Mouse (Mus musculus) midbrain, embryonic 10.5 days (tissue): ENCODE results near the gene Usf1. TPM values are rescaled to one million over a fixed set of nuclear protein-coding genes. Genes with fewer than 3 reads are reported as not detected.

ENCODE experiments used
- DNase-seq: peaks from one replicate; pipeline ENCODE4 v3.0.0-alpha.2; 2017; ENCODE audit warnings: low spot score
- H3K27ac ChIP-seq: fragments of 300-500 bp; sonication (generic); replicated peaks from 2 replicates; pipeline ENCODE4 v1.5.1; 2016; ENCODE audit warnings: mild to moderate bottlenecking
- H3K27me3 ChIP-seq: fragments of 300-500 bp; sonication (generic); 2 replicates; pipeline ENCODE4 v1.6.1; 2016; ENCODE audit warnings: low read depth, mild to moderate bottlenecking; ENCODE audit not compliant: poor library complexity, severe bottlenecking
- H3K36me3 ChIP-seq: fragments of 300-500 bp; sonication (generic); 2 replicates; pipeline ENCODE4 v1.6.1; 2016; ENCODE audit warnings: mild to moderate bottlenecking, moderate library complexity
- H3K4me1 ChIP-seq: fragments of 300-500 bp; sonication (generic); 2 replicates; pipeline ENCODE4 v1.6.1; 2016
- H3K4me3 ChIP-seq: fragments of 300-500 bp; sonication (generic); 2 replicates; pipeline ENCODE4 v1.5.1; 2016; ENCODE audit warnings: mild to moderate bottlenecking, moderate library complexity
- H3K9me3 ChIP-seq: fragments of 300-500 bp; sonication (generic); replicated peaks from 2 replicates; pipeline ENCODE4 v1.6.1; 2016; ENCODE audit warnings: mild to moderate bottlenecking
- WGBS: fragments of 180-500 bp; shearing (Covaris S2); methylation state at CpG from one replicate; pipeline ENCODE4 v1.1.7; 2016; 5-methylcytosine and 5-hydroxymethylcytosine counted together
- polyA plus RNA-seq: library from polyadenylated mRNA; unstranded; fragments of >200 nt; fragmentation: Nextera tagmentation; extraction: Ambion mirVana; gene quantifications from 2 replicates; pipeline ENCODE4 v1.2.1, GENCODE M21; 2016

Usf1 gene
- polyA plus RNA-seq, 1 experiment from 2014 or later = 138 TPM

- WGBS = 90% methylated on average over 5 of the region's 5 CpGs
- Histone ChIP-seq H3K27ac (no peak overlapping the region), H3K4me3 (no peak overlapping the region), H3K9me3 (no peaks in the 10 kb centered on the region), H3K27me3 (no peaks in the 10 kb centered on the region), H3K4me1 (no peaks in the 10 kb centered on the region), H3K36me3 (no peaks in the 10 kb centered on the region)
- no peak for DNase-seq
Observed at GRCm38 (mm10) chr1:171465749-171466412, 54.8 kb downstream of the Usf1 start.

- 85% methylated on average over 4 of the region's 4 CpGs for WGBS
- no peaks in the 10 kb centered on the region for H3K4me1 ChIP-seq
Observed at GRCm38 (mm10) chr1:171466565-171466964, 55.5 kb downstream of the Usf1 start.

More at GRCm38 (mm10) chr1:171466565-171466964, 55.5 kb downstream of the Usf1 start:
- Histone ChIP-seq H3K4me3 (no peak overlapping the region), H3K27ac (no peak overlapping the region), H3K36me3 (no peaks in the 10 kb centered on the region), H3K9me3 (no peaks in the 10 kb centered on the region), H3K27me3 (no peaks in the 10 kb centered on the region)
- DNase-seq = no peak

Other genes with a start within 250 kb of the Usf1 start
- 26.7 and 35.9 TPM in 2 replicates for gene Pcp4l1, start 215.0 kb upstream of the Usf1 start, polyA plus RNA-seq
- 0.28 and 0.36 TPM in 2 replicates for gene Nr1i3, start 197.3 kb upstream of the Usf1 start, polyA plus RNA-seq
- gene Tomm40l, start 188.8 kb upstream of the Usf1 start, polyA plus RNA-seq = 32.2 and 34.7 TPM in 2 replicates
- gene Apoa2, start 186.3 kb upstream of the Usf1 start, polyA plus RNA-seq = 4.1 and 4.4 TPM in 2 replicates
- 12.7 and 21.1 TPM in 2 replicates for gene Fcer1g, start 176.9 kb upstream of the Usf1 start, polyA plus RNA-seq
- 9.9 and 10.9 TPM in 2 replicates for gene Adamts4, start 160.9 kb upstream of the Usf1 start, polyA plus RNA-seq
- gene Ndufs2, start 159.9 kb upstream of the Usf1 start, polyA plus RNA-seq = 267 and 268 TPM in 2 replicates
- 63.5 and 69.5 TPM in 2 replicates for gene B4galt3, start 141.0 kb upstream of the Usf1 start, polyA plus RNA-seq
- 53.0 and 63.9 TPM in 2 replicates for gene Ppox, start 130.1 kb upstream of the Usf1 start, polyA plus RNA-seq
- 102 and 109 TPM in 2 replicates for gene Usp21, start 123.3 kb upstream of the Usf1 start, polyA plus RNA-seq
- gene Ufc1, start 116.3 kb upstream of the Usf1 start, polyA plus RNA-seq = 102 and 108 TPM in 2 replicates
- gene Dedd, start 82.2 kb upstream of the Usf1 start, polyA plus RNA-seq = 48.5 and 48.9 TPM in 2 replicates
- 39.4 and 43.5 TPM in 2 replicates for gene Nit1, start 65.7 kb upstream of the Usf1 start, polyA plus RNA-seq
- 146 and 155 TPM in 2 replicates for gene Pfdn2, start 65.6 kb upstream of the Usf1 start, polyA plus RNA-seq
- 1.8 and 2.3 TPM in 2 replicates for gene Klhdc9, start 50.5 kb upstream of the Usf1 start, polyA plus RNA-seq
- gene Nectin4, start 41.2 kb upstream of the Usf1 start, polyA plus RNA-seq = 0.60 and 1.2 TPM in 2 replicates
- 0.69 and 0.87 TPM in 2 replicates for gene Arhgap30, start 22.4 kb upstream of the Usf1 start, polyA plus RNA-seq
- 8.4 and 9.6 TPM in 2 replicates for gene Tstd1, start 7.6 kb downstream of the Usf1 start, polyA plus RNA-seq
- gene F11r, start 26.2 kb downstream of the Usf1 start, polyA plus RNA-seq = 14.0 TPM in 2 replicates
- 10.5 and 13.6 TPM in 2 replicates for gene Alyref2, start 92.2 kb downstream of the Usf1 start, polyA plus RNA-seq
- not detected in 2 replicates for gene Itln1, start 124.0 kb downstream of the Usf1 start, polyA plus RNA-seq
- gene Cd244a, start 147.9 kb downstream of the Usf1 start, polyA plus RNA-seq = 0.06 TPM in 1 of 2 replicates, not detected in the other
- gene Ly9, start 196.1 kb downstream of the Usf1 start, polyA plus RNA-seq = 0.05 TPM in 1 of 2 replicates, not detected in the other
- not detected in 2 replicates for gene Slamf7, start 241.7 kb downstream of the Usf1 start, polyA plus RNA-seq